Mouse (Mus musculus) left cerebral cortex, postnatal 25 days (tissue): Measurements from ENCODE around the gene Gabrr2. TPM values are rescaled to one million over a fixed set of nuclear protein-coding genes. Genes with fewer than 3 reads are reported as not detected.
A peak's percentile ranks its signal among the peaks of the same experiment; 100 is the strongest.
"Not testable (repeated sequence)": the region's sequence is repeated elsewhere in the genome, so short reads cannot be mapped to it uniquely, and the experiment has no call there.

Experiments
- DNase-seq, 2 experiments: peaks; one replicate each; pipeline ENCODE4 v3.0.0; 2022; ENCODE audit warnings: low spot score in 2 of 2, mixed read lengths in 1 of 2
- intact Hi-C: fragments of 180-260 bp; cut with DNase I; formaldehyde crosslinking; loops from one replicate; pipeline ENCODE4 v1.15.1; 2025
- total RNA-seq, 2 experiments: library from RNA; stranded (reverse); gene quantifications; 2 replicates each; pipeline ENCODE4 v1.2.3; 2021

Gene Gabrr2
- total RNA-seq, 2 experiments from 2014 or later, result 0.25 to 0.41 TPM

DNA sequence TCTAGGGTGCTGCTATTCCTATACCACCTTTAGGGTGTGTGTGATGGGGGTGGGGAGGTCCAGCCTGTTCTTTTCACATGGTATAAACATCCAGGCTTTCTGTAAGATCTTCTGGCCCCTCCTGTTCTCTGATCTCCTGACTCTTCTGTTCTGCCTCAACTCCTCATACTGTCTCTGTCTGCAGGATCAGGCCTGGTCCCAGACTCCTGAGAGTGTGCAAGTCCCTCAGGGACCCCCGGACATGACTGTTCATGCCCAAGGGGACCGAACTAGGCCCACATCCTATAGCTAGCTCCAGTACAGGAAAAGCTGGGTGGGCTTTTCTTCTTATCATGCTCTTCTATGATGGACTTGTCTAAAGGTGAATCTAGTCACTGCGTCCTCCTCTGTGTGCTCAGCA lies 4.5 kb downstream of the Gabrr2 start:
- DNase-seq, result no peak
- intact Hi-C loops, result no loop called here

DNA sequence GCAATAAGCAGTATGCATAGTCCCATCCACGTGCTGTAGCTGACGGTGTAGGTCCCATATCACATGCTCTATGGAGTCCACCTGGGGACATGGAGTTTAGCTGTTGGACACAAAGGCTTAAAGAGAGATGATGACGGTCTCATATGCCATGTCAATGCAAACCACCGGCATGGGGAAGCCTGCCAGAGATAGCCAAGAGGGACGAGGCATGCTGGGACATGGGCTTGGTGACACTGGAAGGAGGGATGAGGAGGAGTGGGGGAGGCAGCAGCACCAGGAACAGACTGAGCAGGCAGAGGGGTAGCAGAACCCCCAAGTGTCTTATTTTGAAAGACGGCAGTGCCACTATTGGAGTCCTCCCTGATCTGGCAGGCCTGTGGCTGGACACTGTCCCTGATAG lies 5.0 kb downstream of the Gabrr2 start:
- no peak for DNase-seq
- intact Hi-C loops, result no loop called here

DNA sequence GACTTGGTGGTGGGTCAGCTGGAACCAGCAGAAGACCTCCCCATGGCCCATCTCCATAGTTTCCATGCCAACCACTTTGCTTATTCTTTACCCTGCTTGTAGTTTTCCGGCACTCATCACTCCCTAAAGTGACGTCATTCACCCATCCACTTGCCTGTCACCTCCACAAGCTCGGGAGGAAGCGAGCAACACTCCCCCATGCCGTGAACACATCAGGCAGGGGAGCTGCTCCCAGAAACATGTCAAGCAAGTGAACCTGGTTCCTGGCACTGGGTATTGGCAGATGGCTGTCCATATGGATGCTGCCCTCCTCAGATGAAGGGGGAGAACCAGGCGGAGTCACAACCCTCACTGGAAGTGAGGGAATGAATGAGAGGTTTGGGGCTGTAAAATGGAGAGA lies 6.1 kb downstream of the Gabrr2 start:
- intact Hi-C loops, result no loop called here
- DNase-seq, result peak; percentile 16 to 75

DNA sequence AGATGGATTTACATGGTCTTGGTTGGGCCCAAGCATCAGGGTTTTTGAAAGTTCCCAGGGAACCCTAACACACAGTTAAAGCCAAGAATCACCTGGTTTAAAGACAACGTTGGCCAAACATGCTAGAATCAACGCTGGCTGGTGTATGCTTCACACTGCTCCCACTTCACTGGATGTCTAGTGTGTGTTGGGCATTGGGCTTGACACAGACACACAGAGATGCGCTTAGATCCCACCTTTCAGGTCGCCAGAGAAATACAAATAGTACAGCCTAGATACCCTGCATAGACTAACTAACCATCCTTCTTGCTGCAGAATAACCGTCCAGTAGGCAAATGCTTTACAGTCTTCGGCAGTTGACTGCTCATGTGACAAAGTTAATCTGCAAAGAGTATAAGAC lies 7.5 kb downstream of the Gabrr2 start:
- DNase-seq, result no peak
- intact Hi-C loops, result loop anchor here (5.0 kb wide), 1 partner anchor 47 kb away; no protein-coding TSS in a partner anchor

- no peak for DNase-seq
- intact Hi-C loops, result loop anchor here (5.0 kb wide), 1 partner anchor 46 kb away; no protein-coding TSS in a partner anchor
These were observed 8.5 kb downstream of the Gabrr2 start for GRCm38 (mm10) chr4:33071337-33071736.

DNA sequence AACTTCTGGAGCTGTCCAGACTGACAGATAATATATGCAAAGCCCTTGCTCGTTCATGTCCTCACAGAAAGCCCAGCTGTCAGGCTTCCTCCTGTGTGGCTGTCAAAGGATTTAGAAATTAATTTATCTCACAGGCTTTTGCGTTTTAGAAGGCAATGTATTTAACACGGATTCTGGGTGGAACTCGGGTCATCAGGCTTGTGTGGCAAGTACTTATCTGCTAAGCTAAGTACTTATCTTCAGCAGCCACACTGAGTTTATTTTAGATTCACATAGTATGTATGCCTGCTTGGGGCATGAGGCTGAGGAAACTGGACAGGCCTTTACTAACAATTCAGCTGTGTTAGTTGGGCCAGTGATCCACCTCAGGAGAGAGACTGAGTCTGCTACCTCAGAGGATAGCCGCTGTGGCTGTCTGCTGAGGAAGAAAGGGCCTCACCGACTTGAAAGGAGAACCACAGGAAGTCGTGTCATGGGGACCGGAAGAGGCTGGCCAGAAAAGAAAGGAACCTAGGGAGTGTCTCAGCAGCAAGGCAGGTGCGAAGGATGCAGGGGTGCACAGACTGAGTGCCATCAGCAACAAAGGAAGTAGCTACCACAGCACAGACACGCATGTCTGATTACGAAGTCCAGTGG lies 9.8 kb downstream of the Gabrr2 start:
- intact Hi-C loops, result loop anchor here (5.0 kb wide), 1 partner anchor 45 kb away; no protein-coding TSS in a partner anchor

DNA sequence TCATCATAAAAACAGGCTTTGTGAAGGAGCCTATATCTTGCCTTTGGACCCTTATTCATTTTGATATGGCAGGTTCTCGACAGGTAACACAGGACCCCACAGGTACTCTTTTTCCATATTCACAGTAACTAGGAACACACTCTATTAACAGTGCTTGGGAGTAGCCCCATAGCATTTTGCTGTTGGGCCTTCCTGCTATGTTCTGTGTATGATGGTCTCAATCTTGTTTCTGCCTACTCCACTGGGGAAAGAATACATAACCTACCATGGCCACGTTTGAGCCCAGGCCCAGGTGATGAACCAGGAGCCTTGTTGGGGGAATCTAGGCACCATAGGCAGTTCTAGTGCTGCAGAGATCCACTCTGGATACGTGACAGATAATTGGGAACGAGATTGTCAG lies 11.6 kb downstream of the Gabrr2 start:
- intact Hi-C loops, result loop anchor here (5.0 kb wide), 1 partner anchor 43 kb away; no protein-coding TSS in a partner anchor
- DNase-seq, result no peak

More for the DNA sequence above, 9.8 kb downstream of the Gabrr2 start:
- no peak for DNase-seq

GRCm38 (mm10) chr4:33074851-33075250 lies 12.1 kb downstream of the Gabrr2 start:
- intact Hi-C loops, result loop anchor here (5.0 kb wide), 1 partner anchor 42 kb away; no protein-coding TSS in a partner anchor
- DNase-seq, result no peak

GRCm38 (mm10) chr4:33075776-33076524 lies 13.2 kb downstream of the Gabrr2 start:
- no peak for DNase-seq
- intact Hi-C loops, result no loop called here

GRCm38 (mm10) chr4:33077161-33077560 lies 14.4 kb downstream of the Gabrr2 start:
- intact Hi-C loops, result no loop called here
- no peak for DNase-seq

DNA sequence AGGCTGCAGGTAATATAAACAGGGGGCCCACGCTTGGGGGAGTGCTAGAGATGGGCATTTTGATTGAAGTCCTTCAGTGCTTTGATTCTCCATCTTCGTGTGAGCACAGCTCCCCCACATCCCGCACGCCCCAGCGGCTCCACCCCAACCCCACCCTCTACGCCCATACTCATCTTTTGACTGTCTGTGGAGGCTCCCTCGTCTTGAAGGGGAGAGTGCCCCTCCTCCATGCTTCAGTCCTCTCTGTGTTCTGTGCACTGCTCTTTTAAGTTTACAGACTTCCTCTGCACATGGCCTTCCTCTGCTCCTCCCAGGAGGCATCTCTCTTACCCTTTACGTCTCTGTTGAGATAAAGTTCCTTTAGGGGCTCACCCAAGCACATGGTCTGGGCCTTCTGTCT lies 14.9 kb downstream of the Gabrr2 start:
- intact Hi-C loops, result no loop called here
- DNase-seq, result no peak

DNA sequence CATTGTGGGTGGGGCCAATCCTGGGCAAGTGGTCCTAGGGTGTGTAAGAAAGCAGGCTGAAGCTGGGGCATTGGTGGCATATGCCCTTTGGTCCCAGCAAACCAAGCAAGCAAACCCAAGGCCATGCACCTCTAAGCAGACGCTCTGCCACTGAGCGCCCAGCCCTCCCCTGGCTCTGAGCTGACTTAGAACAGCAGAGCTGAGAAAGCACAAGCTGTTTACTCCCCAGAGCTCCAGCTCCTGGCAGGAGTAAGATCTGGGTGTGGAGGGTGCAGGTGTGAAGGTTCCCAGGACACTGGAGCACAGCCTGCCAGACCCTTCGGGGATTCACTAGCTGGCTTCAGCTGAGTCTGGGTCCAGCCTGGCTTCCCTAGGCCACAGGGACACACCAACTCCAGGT lies 15.7 kb downstream of the Gabrr2 start:
- intact Hi-C loops, result no loop called here
- no peak for DNase-seq

DNA sequence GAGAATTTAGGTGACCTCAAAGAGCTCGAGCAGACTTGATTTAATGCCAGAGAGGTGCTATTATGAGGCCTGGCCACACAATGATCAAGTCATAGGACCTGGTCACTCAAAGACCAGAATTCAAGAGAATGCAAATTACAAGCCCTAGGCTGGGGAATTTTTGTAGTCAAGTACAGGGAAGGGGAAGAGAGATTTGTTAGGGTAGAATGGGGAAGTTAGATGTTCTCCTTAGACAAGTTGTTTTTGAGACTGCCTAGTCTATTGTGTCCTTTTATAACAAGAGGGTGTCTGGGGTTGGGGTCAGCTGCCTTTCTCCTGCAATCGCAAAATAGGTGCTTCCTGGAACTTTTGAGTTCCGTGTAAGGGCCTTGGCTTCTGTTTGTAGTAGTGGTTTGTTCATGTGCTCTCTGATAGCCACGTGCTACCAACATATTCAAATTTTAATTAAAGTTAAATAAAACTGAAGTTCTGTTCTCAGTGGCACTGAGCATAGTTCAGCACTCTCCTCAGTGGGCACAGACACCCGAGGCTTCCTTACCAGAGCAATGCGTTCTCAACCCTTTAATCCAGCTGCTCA lies 36.4 kb downstream of the Gabrr2 start:
- peak in 1 of 2 experiments; percentile 19 for DNase-seq
- intact Hi-C loops, result no loop called here

DNA sequence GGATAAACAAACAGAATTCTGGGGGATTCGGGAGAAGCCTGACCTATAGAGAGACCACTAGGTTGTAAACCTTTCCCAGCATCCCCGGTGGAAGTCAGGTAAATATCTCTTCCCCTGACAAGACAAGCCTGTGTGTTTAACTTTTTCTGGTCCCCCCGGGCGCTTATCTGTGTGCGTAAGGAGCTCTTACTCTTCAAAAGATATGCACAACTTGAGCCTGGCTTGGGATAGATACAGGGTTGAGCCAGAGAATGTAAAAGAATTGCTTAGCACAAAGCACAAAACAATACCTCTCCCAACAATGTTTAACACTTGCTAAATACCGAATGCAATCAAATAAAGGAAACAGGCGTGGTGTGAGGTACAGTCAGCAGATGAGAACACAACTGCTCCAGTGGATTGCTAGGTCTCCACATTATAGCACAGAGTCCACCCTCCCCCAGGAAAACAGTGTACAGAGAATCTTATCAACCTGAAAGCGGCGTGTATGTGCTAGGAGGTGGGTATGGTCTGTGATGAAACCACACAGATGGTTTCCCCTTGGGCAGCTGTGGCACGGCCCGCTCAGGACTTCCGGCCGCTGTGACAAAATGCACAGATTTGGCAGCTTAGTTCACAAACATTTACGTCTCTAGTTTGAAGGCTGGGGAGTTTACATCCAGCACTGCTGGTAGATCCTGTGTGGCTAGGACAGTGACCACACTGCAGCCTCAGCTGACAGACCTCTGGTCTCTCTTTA lies 47.1 kb downstream of the Gabrr2 start:
- DNase-seq, result no peak
- intact Hi-C loops, result loop anchor here (10.0 kb wide), 2 partner anchors 155 to 355 kb away; partner anchors contain the start of gene Ankrd6

DNA sequence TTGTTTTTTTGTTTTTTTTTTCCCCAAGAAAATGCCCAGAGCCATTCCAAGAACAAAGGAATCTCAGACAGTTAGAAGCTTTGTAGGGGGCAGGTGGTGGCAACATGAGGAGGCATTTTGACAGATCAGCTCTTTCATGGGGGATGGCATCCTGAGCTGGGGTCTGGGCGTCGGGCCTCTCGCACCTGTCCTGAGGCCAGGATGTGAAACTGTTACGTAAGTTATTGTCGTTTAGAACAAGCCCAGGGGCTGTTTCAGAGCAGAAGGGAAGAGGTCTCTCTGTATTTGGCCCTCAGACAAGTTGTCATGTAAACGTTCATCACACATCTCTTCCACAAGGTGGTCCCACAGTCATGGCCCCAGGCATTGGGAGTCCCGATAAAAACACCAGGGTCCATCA lies 48.0 kb downstream of the Gabrr2 start:
- DNase-seq, result no peak
- intact Hi-C loops, result loop anchor here (10.0 kb wide), 2 partner anchors 156 to 356 kb away; partner anchors contain the start of gene Ankrd6

DNA sequence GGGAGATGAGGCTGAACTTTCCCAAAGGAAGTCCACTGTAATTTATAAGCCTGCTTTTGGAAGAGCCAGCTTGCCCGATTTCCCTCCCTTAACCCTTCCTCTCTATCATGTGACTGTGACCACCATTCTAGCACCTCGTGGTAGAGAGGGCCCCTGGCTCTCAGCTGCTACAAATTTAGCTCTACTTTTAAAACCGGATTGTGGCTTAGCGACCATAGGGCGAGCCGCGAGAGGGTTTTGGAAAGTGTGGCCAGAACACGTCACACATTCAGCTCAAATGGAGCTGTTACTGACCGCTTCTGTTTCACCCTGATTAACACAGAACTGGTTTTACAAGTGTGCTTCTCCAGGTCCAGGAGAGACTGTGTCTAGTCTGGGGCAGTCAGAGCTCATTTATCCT lies 48.6 kb downstream of the Gabrr2 start:
- no peak for DNase-seq
- intact Hi-C loops, result loop anchor here (10.0 kb wide), 2 partner anchors 157 to 357 kb away; partner anchors contain the start of gene Ankrd6

DNA sequence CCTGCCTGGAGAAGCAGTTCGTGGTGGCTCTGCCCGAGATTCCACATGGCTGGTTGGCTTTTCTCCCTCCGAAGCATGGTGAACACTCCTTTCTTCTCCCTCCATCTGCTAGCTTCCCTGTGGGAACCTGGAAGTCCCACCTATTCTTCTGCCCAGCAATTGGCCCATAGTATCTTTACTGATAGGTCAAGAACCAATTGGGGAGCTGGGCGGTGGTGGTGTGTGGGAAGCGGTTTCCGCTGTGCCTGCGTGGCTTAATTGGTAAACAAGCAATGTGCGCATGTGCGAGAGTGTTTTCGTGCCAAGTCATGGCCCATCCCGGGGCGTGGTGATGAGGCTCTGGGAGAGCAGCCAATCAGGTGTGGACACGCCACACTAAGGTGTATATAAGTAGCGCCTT lies 50.1 kb downstream of the Gabrr2 start:
- not testable (repeated sequence) for DNase-seq
- intact Hi-C loops, result loop anchor here (10.0 kb wide), 2 partner anchors 158 to 358 kb away; partner anchors contain the start of gene Ankrd6

DNA sequence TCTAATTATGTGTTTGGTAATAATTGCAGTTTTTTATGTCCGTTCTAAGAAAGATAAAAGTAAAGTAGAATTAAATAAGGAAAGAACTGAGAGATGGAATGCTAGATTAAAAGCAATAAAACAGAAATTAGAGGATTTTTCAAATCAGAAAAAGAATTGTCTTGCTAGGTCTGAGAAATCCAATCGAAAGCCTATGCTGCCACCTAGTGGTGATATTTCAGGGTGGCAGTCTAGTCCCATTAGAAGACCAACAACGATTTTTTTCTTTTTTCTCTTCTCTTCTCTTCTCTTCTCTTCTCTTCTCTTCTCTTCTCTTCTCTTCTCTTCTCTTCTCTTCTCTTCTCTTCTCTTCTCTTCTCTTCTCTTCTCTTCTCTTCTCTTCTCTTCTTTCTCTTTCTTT lies 56.3 kb downstream of the Gabrr2 start:
- peak; percentile 84 to 87 for DNase-seq
- intact Hi-C loops, result loop anchor here (5.0 to 10.0 kb wide), 4 partner anchors 47 to 364 kb away; partner anchors contain the start of genes Ankrd6 and Ube2j1

DNA sequence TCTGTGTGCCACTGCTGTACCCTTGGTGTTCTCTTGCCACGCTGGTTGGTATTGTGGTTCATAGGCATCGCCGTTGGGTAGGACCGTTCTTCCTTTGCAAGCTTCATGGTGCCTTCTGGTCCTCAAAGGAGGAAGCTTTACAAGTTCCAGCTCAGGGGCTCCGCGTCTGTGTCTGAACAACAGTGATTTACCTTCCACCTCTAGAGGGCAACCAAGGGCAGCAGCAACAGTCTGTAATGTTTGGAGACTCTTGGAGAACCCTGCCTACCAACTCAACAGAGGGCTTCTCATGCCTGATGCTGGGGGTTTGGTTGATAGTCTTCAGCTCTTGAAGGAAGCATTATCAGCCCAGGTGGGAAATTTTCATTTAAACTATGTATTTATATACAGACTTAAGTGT lies 61.7 kb downstream of the Gabrr2 start:
- DNase-seq, result peak; percentile 20 to 50
- intact Hi-C loops, result loop anchor here (1.0 to 5.0 kb wide), 2 partner anchors 80 to 168 kb away; partner anchors contain the start of gene Pnrc1
